Mouse (Mus musculus) MEL (cell line): Measurements from ENCODE around the gene Nek8.

Experiments used
- CHD1 ChIP-seq: IDR thresholded peaks from 2 replicates; pipeline ENCODE4 v1.6.1; 2012; ENCODE audit warnings: low read depth, mild to moderate bottlenecking, inconsistent platforms, low read length, improper control_type of control experiment
- CTCF ChIP-seq, 3 experiments: IDR thresholded peaks in 2 of 3; conservative IDR thresholded peaks in 1 of 3; 2 replicates each; pipeline ENCODE4 v1.5.1; 2011 to 2012; ENCODE audit warnings: low read length in 3 of 3, low read depth in 2 of 3, mild to moderate bottlenecking in 2 of 3, improper control_type of control experiment in 1 of 3, inconsistent platforms in 1 of 3, mixed read lengths in 1 of 3, moderate library complexity in 1 of 3; ENCODE audit not compliant: control insufficient read depth in 1 of 3, insufficient read depth in 1 of 3, poor library complexity in 1 of 3, severe bottlenecking in 1 of 3
- EP300 ChIP-seq, 2 experiments: IDR thresholded peaks; 2 replicates each; pipeline ENCODE4 v1.6.1; 2011; ENCODE audit warnings: improper control_type of control experiment in 2 of 2, low read length in 2 of 2, low read depth in 1 of 2, mild to moderate bottlenecking in 1 of 2
- KAT2A ChIP-seq: conservative IDR thresholded peaks from 2 replicates; pipeline ENCODE4 v1.6.1; 2012; ENCODE audit warnings: low read depth, low read length, improper control_type of control experiment, inconsistent platforms
- MAFK ChIP-seq: IDR thresholded peaks from 2 replicates; pipeline ENCODE4 v1.6.1; 2011; ENCODE audit warnings: low read depth, mild to moderate bottlenecking, low read length, improper control_type of control experiment, borderline replicate concordance
- MAX ChIP-seq: IDR thresholded peaks from 2 replicates; pipeline ENCODE4 v1.6.1; 2011; ENCODE audit warnings: low read length, improper control_type of control experiment
- MYB ChIP-seq: IDR thresholded peaks from 2 replicates; pipeline ENCODE4 v1.6.1; 2011; ENCODE audit warnings: mild to moderate bottlenecking, low read depth, low read length, improper control_type of control experiment
- NELFE ChIP-seq: IDR thresholded peaks from 2 replicates; pipeline ENCODE4 v1.6.1; 2011; ENCODE audit warnings: low read depth, low read length, improper control_type of control experiment
- USF2 ChIP-seq, 2 experiments: IDR thresholded peaks; 2 replicates each; pipeline ENCODE4 v1.6.1; 2011 to 2012; ENCODE audit warnings: improper control_type of control experiment in 2 of 2, low read length in 2 of 2, borderline replicate concordance in 1 of 2, inconsistent platforms in 1 of 2, low read depth in 1 of 2, mild to moderate bottlenecking in 1 of 2; ENCODE audit not compliant: insufficient read depth in 1 of 2
- ZKSCAN1 ChIP-seq: IDR thresholded peaks from 2 replicates; pipeline ENCODE4 v1.6.1; 2012; ENCODE audit warnings: low read depth, mild to moderate bottlenecking, inconsistent platforms, low read length, improper control_type of control experiment, moderate library complexity

DNA sequence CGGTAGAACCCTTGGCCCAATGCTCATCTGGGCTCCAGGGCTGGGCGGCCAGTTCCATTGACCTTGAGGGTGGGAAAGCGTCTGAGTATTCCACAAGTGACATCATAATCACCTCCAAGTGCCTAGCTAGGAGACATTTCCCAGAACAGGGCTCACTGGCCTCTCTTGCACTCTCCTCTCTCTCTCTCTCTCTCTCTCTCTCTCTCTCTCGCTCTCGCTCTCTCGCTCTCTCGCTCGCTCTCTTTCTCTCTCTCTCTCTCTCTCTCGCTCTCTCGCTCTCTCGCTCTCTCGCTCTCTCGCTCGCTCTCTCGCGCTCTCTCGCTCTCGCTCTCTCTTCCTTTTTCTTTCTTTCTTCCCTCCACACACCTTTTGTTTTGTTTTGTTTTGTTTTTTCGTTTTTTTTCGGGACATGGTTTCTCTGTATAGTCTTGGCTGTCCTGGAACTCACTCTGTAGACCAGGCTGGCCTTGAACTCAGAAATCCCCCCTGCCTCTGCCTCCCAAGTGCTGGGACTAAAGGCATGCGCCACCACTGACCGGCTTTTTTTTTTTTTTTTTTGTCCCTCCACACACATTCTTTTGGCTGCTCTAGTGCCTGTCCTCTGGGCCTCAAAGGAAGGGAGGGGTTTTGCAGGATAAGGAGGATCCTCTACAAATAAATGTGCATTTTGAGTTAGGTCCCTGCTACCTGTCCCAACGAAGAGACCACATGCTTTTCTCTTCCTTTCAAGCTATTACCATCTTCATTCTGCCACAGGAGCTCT is 18.8 kb upstream of the Nek8 start:
- TF ChIP-seq KAT2A (no peak), NELFE (no peak), USF2 (IDR thresholded peaks at IDR 0.05; ENCODE audit: borderline replicate concordance in 1 of 2, insufficient read depth in 1 of 2, low read depth in 1 of 2, low read length in 2 of 2) (no peak), CTCF (IDR thresholded peaks at IDR 0.05 in 2 of 3, conservative IDR thresholded peaks at IDR 0.05 in 1 of 3; ENCODE audit: control insufficient read depth in 1 of 3, insufficient read depth in 1 of 3, low read depth in 2 of 3, low read length in 3 of 3, poor library complexity in 1 of 3, severe bottlenecking in 1 of 3) (no peak), MYB (no peak), EP300 (IDR thresholded peaks at IDR 0.05; ENCODE audit: low read depth in 1 of 2, low read length in 2 of 2) (no peak), MAX (no peak), CHD1 (no peak), ZKSCAN1 (no peak), MAFK (no peak)
